Mouse (Mus musculus): ENCODE data around the gene Dnah7a.
"Not testable (repeated sequence)": the region's sequence is repeated elsewhere in the genome, so short reads cannot be mapped to it uniquely, and the experiment has no call there.

DNA sequence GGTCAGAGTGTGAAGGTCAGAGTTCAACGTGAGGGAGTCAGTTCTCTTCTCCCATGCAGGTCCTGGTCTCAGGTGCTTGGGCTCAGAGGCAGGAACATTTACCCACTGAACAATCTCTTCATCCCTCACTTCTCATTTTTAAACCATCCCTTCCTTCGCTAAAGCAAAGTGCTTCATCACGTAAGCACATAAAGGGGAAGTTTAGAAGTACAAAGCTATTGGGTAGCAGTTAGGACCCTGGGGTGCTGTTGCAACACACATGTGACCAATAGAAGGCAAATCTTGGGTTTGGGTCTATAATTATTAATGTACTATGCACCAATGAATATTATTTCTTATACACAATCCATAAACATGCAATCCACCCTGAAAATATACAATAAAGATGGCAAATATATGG lies 148.7 kb downstream of the Dnah7a start:
- TF ChIP-seq RCOR1 (IDR thresholded peaks at IDR 0.05; ENCODE audit: low read depth, low read length); TAL1 (IDR thresholded peaks at IDR 0.05; ENCODE audit: low read length); HCFC1 (IDR thresholded peaks at IDR 0.05; ENCODE audit: low read depth, low read length); NRF1 (IDR thresholded peaks at IDR 0.05; ENCODE audit: insufficient read depth, low read depth, low read length, poor library complexity, severe bottlenecking); E2F4 (IDR thresholded peaks at IDR 0.05; ENCODE audit: borderline replicate concordance, low read depth, low read length); POLR2A (IDR thresholded peaks at IDR 0.05; ENCODE audit: control insufficient read depth in 1 of 2, insufficient read depth in 1 of 2, low read depth in 1 of 2, low read length in 2 of 2, poor library complexity in 1 of 2); GATA1 (IDR thresholded peaks at IDR 0.05; ENCODE audit: low read depth, low read length); EP300 (IDR thresholded peaks at IDR 0.05; ENCODE audit: low read depth in 1 of 2, low read length in 2 of 2); CTCF (IDR thresholded peaks at IDR 0.05 in 2 of 3, conservative IDR thresholded peaks at IDR 0.05 in 1 of 3; ENCODE audit: control insufficient read depth in 1 of 3, insufficient read depth in 1 of 3, low read depth in 2 of 3, low read length in 3 of 3, poor library complexity in 1 of 3, severe bottlenecking in 1 of 3): not testable (repeated sequence)

Data from MEL (cell line).